9 mouse cellular contexts compared by ENCODE assay signal in the genomic region with DNA sequence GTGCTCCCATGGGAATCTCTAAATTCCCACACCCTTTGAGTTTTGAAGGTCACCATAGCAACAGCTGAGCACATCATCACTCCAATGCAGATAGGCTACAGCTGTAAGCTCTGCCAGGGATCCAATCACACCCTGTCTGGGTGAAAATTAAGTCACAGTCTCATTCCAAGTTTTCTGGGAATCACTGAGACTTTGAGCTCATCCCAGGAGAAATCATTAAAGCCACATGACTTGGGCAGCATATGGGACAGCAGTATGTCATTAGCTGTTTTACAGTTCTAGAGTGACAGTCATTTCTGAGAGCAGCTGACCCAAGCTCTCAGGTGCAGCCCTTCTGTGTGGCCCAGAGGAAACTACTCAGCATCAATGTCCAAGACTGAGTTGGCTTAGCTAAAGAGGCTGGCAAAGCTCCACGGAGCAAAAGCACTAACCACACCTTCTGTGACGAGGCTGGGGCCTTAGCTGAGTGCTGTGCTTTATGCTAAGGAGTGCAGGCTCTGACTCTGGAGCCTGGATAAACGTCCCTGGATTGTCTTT. TPM values are rescaled to one million over a fixed set of nuclear protein-coding genes. Genes with fewer than 3 reads are reported as not detected.
DNase-seq lines count a peak whose midpoint lies in the region; ATAC-seq lines count a peak whose summit lies in the region.
"Had no signal": no experiment of that assay in that cellular context is flagged by ENCODE, and none has a peak within 500 bp of the region (broad histone marks: within the 10 kb centered on the region; RNA-seq: fewer than 3 reads in every experiment).

No protein-coding gene starts in this region.

- H3K4me2 ChIP-seq in midbrain, embryonic 11.5 days = no peak overlapping the region
- H3K4me2 ChIP-seq in midbrain, embryonic 15.5 days = no peak overlapping the region
- H3K4me2 ChIP-seq in kidney, embryonic 16.5 days (replicated peaks; ENCODE audit: low read depth, low read length) = no peak overlapping the region
- H3K4me2 ChIP-seq: stomach, embryonic 15.5 days had no signal

- no peak overlapping the region for H3K27ac ChIP-seq in midbrain, embryonic 11.5 days (ENCODE audit: low read depth, low read length)
- H3K27ac ChIP-seq in midbrain, embryonic 10.5 days (replicated peaks) = no peak overlapping the region
- no peak overlapping the region for H3K27ac ChIP-seq in midbrain, embryonic 15.5 days
- no peak overlapping the region for H3K27ac ChIP-seq in kidney, embryonic 16.5 days (ENCODE audit: low read length)
- H3K27ac ChIP-seq: stomach, embryonic 15.5 days had no signal

- H3K4me1 ChIP-seq in midbrain, embryonic 11.5 days (ENCODE audit: control insufficient read depth, insufficient read depth, low read length) = no peaks in the 10 kb centered on the region
- peaks cover 7% of the 10 kb centered on the region for H3K4me1 ChIP-seq in midbrain, embryonic 10.5 days
- H3K4me1 ChIP-seq in midbrain, embryonic 15.5 days = peaks cover 7% of the 10 kb centered on the region; the same call in 1 of the 2 replicates
- H3K4me1 ChIP-seq in kidney, embryonic 16.5 days (ENCODE audit: insufficient read depth, low read length) = no peaks in the 10 kb centered on the region
- H3K4me1 ChIP-seq: stomach, embryonic 15.5 days had no signal

- peak; percentile 9 for DNase-seq in embryo, embryonic 10 days (ENCODE audit: low spot score)
- DNase-seq in embryo, embryonic 9.5 days (ENCODE audit: extremely low spot score) = no peak
- no peak for DNase-seq in midbrain, embryonic 11.5 days (ENCODE audit: low spot score, missing footprints)
- DNase-seq in midbrain, embryonic 10.5 days (ENCODE audit: low spot score) = no peak
- peak; percentile 11 to 19 for DNase-seq in heart, postnatal 36 days
- no peak for DNase-seq in spleen, postnatal 36 days (ENCODE audit: low spot score in 2 of 2)

- intact Hi-C loops in heart, postnatal 36 days (cut with DNase I) = no loop called here

- no peak overlapping the region for H3K9ac ChIP-seq in midbrain, embryonic 11.5 days (ENCODE audit: low read length)
- no peak overlapping the region for H3K9ac ChIP-seq in midbrain, embryonic 15.5 days
- H3K9ac ChIP-seq in kidney, embryonic 16.5 days (replicated peaks; ENCODE audit: low read length) = no peak overlapping the region
- H3K9ac ChIP-seq: stomach, embryonic 15.5 days had no signal

- no peaks in the 10 kb centered on the region for H3K27me3 ChIP-seq in midbrain, embryonic 11.5 days (ENCODE audit: control insufficient read depth, insufficient read depth, low read length)
- no peaks in the 10 kb centered on the region for H3K27me3 ChIP-seq in midbrain, embryonic 10.5 days (ENCODE audit: low read depth, poor library complexity, severe bottlenecking)
- H3K27me3 ChIP-seq in midbrain, embryonic 15.5 days (replicated peaks) = no peaks in the 10 kb centered on the region
- H3K27me3 ChIP-seq in kidney, embryonic 16.5 days (ENCODE audit: insufficient read depth, low read length) = no peaks in the 10 kb centered on the region
- H3K27me3 ChIP-seq: stomach, embryonic 15.5 days had no signal

- ATAC-seq in midbrain, embryonic 11.5 days (ENCODE audit: low FRiP score) = peak; percentile 85
- peak; percentile 90 for ATAC-seq in midbrain, embryonic 15.5 days (replicated peaks)
- no peak for ATAC-seq in kidney, embryonic 16.5 days (ENCODE audit: low FRiP score, low TSS enrichment)

- H3K9me3 ChIP-seq in midbrain, embryonic 11.5 days (ENCODE audit: control insufficient read depth, low read length) = no peaks in the 10 kb centered on the region
- no peaks in the 10 kb centered on the region for H3K9me3 ChIP-seq in midbrain, embryonic 10.5 days (replicated peaks)
- no peaks in the 10 kb centered on the region for H3K9me3 ChIP-seq in midbrain, embryonic 15.5 days
- H3K9me3 ChIP-seq in kidney, embryonic 16.5 days (ENCODE audit: low read length) = no peaks in the 10 kb centered on the region
- H3K9me3 ChIP-seq: stomach, embryonic 15.5 days had no signal

- no peak overlapping the region for H3K4me3 ChIP-seq in midbrain, embryonic 11.5 days (ENCODE audit: low read depth, low read length)
- H3K4me3 ChIP-seq in midbrain, embryonic 10.5 days = no peak overlapping the region
- no peak overlapping the region for H3K4me3 ChIP-seq in midbrain, embryonic 15.5 days
- no peak overlapping the region for H3K4me3 ChIP-seq in kidney, embryonic 16.5 days (ENCODE audit: low read length)
- H3K4me3 ChIP-seq: stomach, embryonic 15.5 days had no signal

- no peaks in the 10 kb centered on the region for H3K36me3 ChIP-seq in midbrain, embryonic 11.5 days (ENCODE audit: control insufficient read depth, insufficient read depth, low read length)
- H3K36me3 ChIP-seq in midbrain, embryonic 10.5 days = no peaks in the 10 kb centered on the region
- no peaks in the 10 kb centered on the region for H3K36me3 ChIP-seq in midbrain, embryonic 15.5 days (replicated peaks)
- H3K36me3 ChIP-seq in kidney, embryonic 16.5 days (ENCODE audit: insufficient read depth, low read length) = no peaks in the 10 kb centered on the region
- H3K36me3 ChIP-seq: stomach, embryonic 15.5 days had no signal

- WGBS in midbrain, embryonic 11.5 days = 44% methylated on average over 3 of the region's 3 CpGs
- WGBS in midbrain, embryonic 10.5 days = 43% methylated on average over 3 of the region's 3 CpGs
- 22% methylated on average over 3 of the region's 3 CpGs for WGBS in midbrain, embryonic 15.5 days
- WGBS in kidney, embryonic 16.5 days = 38% methylated on average over 3 of the region's 3 CpGs

RNA-seq across cellular contexts. Expression of a gene that starts 42.3 kb away (rescaled TPM):
- polyA plus RNA-seq in midbrain, embryonic 11.5 days (2014; fragmentation: Nextera tagmentation; extraction: Ambion mirVana) = 0.18 TPM in 1 of 2 replicates, not detected in the other
- polyA plus RNA-seq in midbrain, embryonic 10.5 days (2016; fragmentation: Nextera tagmentation; extraction: Ambion mirVana) = 0.09 TPM in 1 of 2 replicates, not detected in the other
- 1 to 10 TPM; 1.2 to 2.4 TPM for total RNA-seq in heart, postnatal 36 days (2021)
- 0.15 TPM in 1 of 2 replicates, not detected in the other for polyA plus RNA-seq in midbrain, embryonic 15.5 days (2015; fragmentation: Nextera tagmentation; extraction: Ambion mirVana)
- 8.7 and 11.7 TPM in 2 replicates for polyA plus RNA-seq in kidney, embryonic 16.5 days (2015; fragmentation: Nextera tagmentation; extraction: Ambion mirVana)

Comparison
In these comparisons a context has a peak if more than half of its experiments do, and no peak if none do; other contexts are left out.
1. DNase-seq: peak in embryo, embryonic 10 days (single experiment) and heart, postnatal 36 days (2 of 2); none in embryo, embryonic 9.5 days (single experiment), midbrain, embryonic 11.5 days (single experiment), midbrain, embryonic 10.5 days (single experiment) and spleen, postnatal 36 days (0 of 2).